Mouse (Mus musculus) E14TG2a.4 (cell line): ENCODE data around the gene Vmn1r77.

Experiments used
- CTCF ChIP-seq: conservative IDR thresholded peaks from 2 replicates; pipeline ENCODE4 v1.5.1; 2014; ENCODE audit warnings: low read length
- NANOG ChIP-seq: IDR thresholded peaks from 2 replicates; pipeline ENCODE4 v1.6.1; 2014; ENCODE audit warnings: borderline replicate concordance, low read length, mixed read lengths
- POU5F1 ChIP-seq: IDR thresholded peaks from 2 replicates; pipeline ENCODE4 v1.6.1; 2014; ENCODE audit warnings: low read length, borderline replicate concordance

GRCm38 (mm10) chr7:12013106-12013505 is 23.4 kb upstream of the Vmn1r77 start:
- TF ChIP-seq CTCF, result no peak
- no peak for TF ChIP-seq POU5F1
- TF ChIP-seq NANOG, result no peak
